Mouse (Mus musculus): ENCODE data around the gene Zfp612.

- TF ChIP-seq CTCF (IDR thresholded peaks at IDR 0.05; ENCODE audit: control insufficient read depth, insufficient read depth, insufficient read length): no peak
- no peak for TF ChIP-seq USF1 (IDR thresholded peaks at IDR 0.05; ENCODE audit: low read depth)
- no peak for TF ChIP-seq MYOD1 (IDR thresholded peaks at IDR 0.05; ENCODE audit: control insufficient read depth, insufficient read length, low read depth)
Observed at GRCm38 (mm10) chr8:110036156-110036555, 43.4 kb upstream of the Zfp612 start.
